Mouse (Mus musculus) liver, postnatal 0 days (tissue): ENCODE data around the gene Sox6.

ENCODE experiments used
- CTCF ChIP-seq: sonication (generic); IDR thresholded peaks from 2 replicates; pipeline ENCODE4 v1.5.1; 2016; ENCODE audit warnings: antibody characterized with exemption, low read depth
- EP300 ChIP-seq: IDR thresholded peaks from 2 replicates; pipeline ENCODE4 v1.6.1; 2016; ENCODE audit warnings: antibody characterized with exemption, low read depth, mild to moderate bottlenecking

GRCm38 (mm10) chr7:115549670-115550069 is 488.9 kb downstream of the Sox6 start:
- no peak for TF ChIP-seq CTCF
- TF ChIP-seq EP300: no peak
